Mouse (Mus musculus): ENCODE results near the gene Cpn1. TPM values are rescaled to one million over a fixed set of nuclear protein-coding genes. Genes with fewer than 3 reads are reported as not detected.

The Cpn1 gene
- polyA plus RNA-seq, 1 experiment from 2014 or later = not detected

DNA sequence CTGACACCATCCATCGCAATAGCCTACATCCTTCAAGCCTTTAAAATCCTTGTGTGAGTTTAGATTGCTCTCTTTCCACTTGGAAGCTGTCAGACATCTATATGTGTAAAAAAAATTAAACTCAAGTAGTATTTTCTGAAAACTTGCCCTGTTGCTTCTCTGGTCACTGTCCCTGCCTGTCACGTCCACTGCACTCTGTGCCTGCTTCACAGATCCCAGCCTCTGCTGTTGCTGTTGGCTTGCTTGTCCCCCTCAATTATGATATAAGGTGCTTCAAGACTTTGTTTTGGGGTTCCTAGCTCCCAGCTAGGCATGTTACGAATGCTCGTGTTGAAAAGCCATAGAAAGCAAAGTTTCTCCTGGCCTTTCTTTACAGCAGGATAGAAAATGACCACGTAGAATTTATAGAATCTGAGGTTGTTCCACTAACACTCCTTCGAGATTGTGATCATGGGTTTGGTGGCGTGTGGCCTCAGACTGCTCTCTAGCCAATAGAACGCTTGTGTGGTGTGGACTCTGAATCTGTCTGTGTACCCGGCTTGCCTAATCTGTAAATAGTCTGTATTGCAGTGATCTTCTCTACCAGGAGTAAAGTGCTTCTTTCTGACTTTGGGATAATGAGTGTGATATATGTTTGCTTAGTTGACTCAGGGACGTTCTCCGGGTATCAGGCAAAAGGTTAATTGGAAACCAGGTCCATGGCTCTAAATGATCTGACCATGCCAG is 12.6 kb upstream of the Cpn1 start:
- ATAC-seq (ENCODE audit: insufficient number of reproducible peaks, low FRiP score, low TSS enrichment, low read depth) = no peak

DNA sequence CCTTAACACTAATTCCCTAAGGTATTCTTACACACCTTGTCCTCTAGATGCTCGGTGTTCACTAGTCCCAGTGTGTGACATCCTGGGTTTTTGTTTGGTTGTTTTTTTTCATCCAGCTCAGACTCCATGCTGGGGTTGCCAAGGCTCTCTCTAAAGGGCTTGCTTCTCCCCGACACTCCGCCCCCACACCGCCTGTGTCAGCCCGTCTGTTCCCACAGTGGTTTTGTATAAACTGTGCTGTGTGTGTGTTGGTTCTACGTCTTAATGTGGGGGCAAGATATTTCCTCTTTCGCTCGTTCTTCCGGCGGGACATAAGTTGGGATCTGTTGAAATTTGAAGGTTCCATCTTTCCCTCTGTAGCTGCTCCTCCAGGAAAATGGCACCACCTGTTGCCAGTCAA is 11.7 kb upstream of the Cpn1 start:
- Histone ChIP-seq H3K9me3 (ENCODE audit: control insufficient read depth, low read length) (no peaks in the 10 kb centered on the region), H3K4me1 (ENCODE audit: control insufficient read depth, insufficient read depth, low read length) (no peaks in the 10 kb centered on the region), H3K4me3 (ENCODE audit: low read depth, low read length) (no peak overlapping the region), H3K27ac (replicated peaks; ENCODE audit: low read depth, low read length) (no peak overlapping the region), H3K27me3 (ENCODE audit: control insufficient read depth, insufficient read depth, low read length) (no peaks in the 10 kb centered on the region), H3K9ac (ENCODE audit: low read length) (no peak overlapping the region), H3K36me3 (ENCODE audit: control insufficient read depth, insufficient read depth, low read length) (no peaks in the 10 kb centered on the region), H3K4me2 (ENCODE audit: low read depth, severe bottlenecking) (no peak overlapping the region)
- no peak for DNase-seq (ENCODE audit: low spot score)
- no peak for ATAC-seq (ENCODE audit: insufficient number of reproducible peaks, low FRiP score, low TSS enrichment, low read depth)
- 87% methylated on average over 10 of the region's 10 CpGs for WGBS

More for the DNA sequence above, 12.6 kb upstream of the Cpn1 start:
- DNase-seq (ENCODE audit: low spot score) = no peak
- H3K4me3 ChIP-seq (ENCODE audit: low read depth, low read length) = no peak overlapping the region
- H3K9me3 ChIP-seq (ENCODE audit: control insufficient read depth, low read length) = no peaks in the 10 kb centered on the region
- H3K36me3 ChIP-seq (ENCODE audit: control insufficient read depth, insufficient read depth, low read length) = no peaks in the 10 kb centered on the region
- no peaks in the 10 kb centered on the region for H3K4me1 ChIP-seq (ENCODE audit: control insufficient read depth, insufficient read depth, low read length)
- no peaks in the 10 kb centered on the region for H3K27me3 ChIP-seq (ENCODE audit: control insufficient read depth, insufficient read depth, low read length)
- H3K27ac ChIP-seq (replicated peaks; ENCODE audit: low read depth, low read length) = no peak overlapping the region
- no peak overlapping the region for H3K4me2 ChIP-seq (ENCODE audit: low read depth, severe bottlenecking)
- no peak overlapping the region for H3K9ac ChIP-seq (ENCODE audit: low read length)
- 75% methylated on average over 11 of the region's 11 CpGs for WGBS

DNA sequence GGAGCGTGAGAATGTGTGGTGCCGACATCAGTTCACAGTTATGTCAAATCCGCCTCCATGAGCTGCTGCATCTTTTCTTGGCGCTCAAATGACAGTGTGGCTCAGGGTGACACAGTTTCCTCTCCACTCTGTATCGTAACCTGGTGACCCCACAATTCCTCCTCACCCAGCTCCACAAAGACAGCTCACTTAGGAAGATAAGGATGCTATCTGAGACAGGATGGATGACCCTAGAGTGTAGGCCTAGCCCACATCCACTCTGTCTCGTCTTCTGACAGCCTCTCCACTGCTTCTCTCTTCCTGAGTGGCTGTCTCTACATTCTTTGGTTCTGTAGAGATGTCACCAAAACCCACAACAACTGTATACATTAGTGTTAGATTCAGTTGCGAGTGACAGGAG is 9.1 kb upstream of the Cpn1 start:
- H3K27me3 ChIP-seq (ENCODE audit: control insufficient read depth, insufficient read depth, low read length) = no peaks in the 10 kb centered on the region
- 73% methylated on average over 7 of the region's 7 CpGs for WGBS
- no peak overlapping the region for H3K9ac ChIP-seq (ENCODE audit: low read length)
- no peak overlapping the region for H3K27ac ChIP-seq (replicated peaks; ENCODE audit: low read depth, low read length)
- H3K4me2 ChIP-seq (ENCODE audit: low read depth, severe bottlenecking) = no peak overlapping the region
- H3K9me3 ChIP-seq (ENCODE audit: control insufficient read depth, low read length) = no peaks in the 10 kb centered on the region
- H3K36me3 ChIP-seq (ENCODE audit: control insufficient read depth, insufficient read depth, low read length) = no peaks in the 10 kb centered on the region
- no peak for DNase-seq (ENCODE audit: low spot score)
- H3K4me3 ChIP-seq (ENCODE audit: low read depth, low read length) = no peak overlapping the region
- no peak for ATAC-seq (ENCODE audit: insufficient number of reproducible peaks, low FRiP score, low TSS enrichment, low read depth)
- no peaks in the 10 kb centered on the region for H3K4me1 ChIP-seq (ENCODE audit: control insufficient read depth, insufficient read depth, low read length)

DNA sequence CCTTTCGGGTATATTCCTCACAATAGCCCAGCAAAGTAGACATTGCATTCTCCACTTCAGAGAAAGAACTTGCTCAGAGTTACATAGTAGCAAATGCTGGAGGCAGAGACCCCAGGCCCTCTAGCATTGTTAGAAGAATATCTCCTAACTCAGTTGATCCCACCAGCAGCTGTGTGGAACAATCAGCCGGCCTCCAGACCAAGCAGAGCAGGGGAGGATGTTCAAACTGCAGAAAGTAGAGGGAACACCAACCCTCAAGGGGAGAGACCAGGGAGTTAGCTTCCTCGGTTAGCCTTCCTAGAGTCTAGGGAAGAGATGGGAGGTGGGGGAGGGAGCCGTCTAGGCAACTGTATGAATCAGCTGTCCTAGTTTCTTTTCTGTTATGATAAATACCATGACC is 6.1 kb upstream of the Cpn1 start:
- WGBS = 80% methylated on average over 4 of the region's 4 CpGs

DNA sequence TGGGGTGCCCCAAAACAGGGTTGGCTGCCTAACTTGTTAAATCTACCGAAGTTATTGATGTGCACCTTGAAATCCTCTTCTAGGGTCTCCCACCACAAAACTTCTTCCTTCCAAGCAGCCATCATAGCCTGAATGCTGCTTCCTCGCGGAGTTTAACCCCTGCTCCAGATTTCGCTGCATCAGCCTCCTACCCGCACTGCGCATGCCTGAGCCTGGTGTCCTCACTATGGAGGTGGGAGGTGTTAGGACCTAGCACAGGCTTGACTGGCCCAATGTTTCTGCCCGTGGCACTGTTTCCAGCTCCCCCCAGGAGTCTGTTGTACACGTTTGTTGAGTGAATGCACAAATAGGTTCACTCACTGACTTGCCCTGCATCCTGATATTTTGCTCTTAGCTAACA is 4.0 kb upstream of the Cpn1 start:
- Histone ChIP-seq H3K9ac (ENCODE audit: low read length) (no peak overlapping the region), H3K4me1 (ENCODE audit: control insufficient read depth, insufficient read depth, low read length) (no peaks in the 10 kb centered on the region), H3K4me3 (ENCODE audit: low read depth, low read length) (no peak overlapping the region), H3K27me3 (ENCODE audit: control insufficient read depth, insufficient read depth, low read length) (no peaks in the 10 kb centered on the region), H3K9me3 (ENCODE audit: control insufficient read depth, low read length) (no peaks in the 10 kb centered on the region), H3K36me3 (ENCODE audit: control insufficient read depth, insufficient read depth, low read length) (no peaks in the 10 kb centered on the region), H3K27ac (replicated peaks; ENCODE audit: low read depth, low read length) (no peak overlapping the region), H3K4me2 (ENCODE audit: low read depth, severe bottlenecking) (no peak overlapping the region)
- no peak for DNase-seq (ENCODE audit: low spot score)
- WGBS = 83% methylated on average over 8 of the region's 8 CpGs
- no peak for ATAC-seq (ENCODE audit: insufficient number of reproducible peaks, low FRiP score, low TSS enrichment, low read depth)

More for the DNA sequence above, 6.1 kb upstream of the Cpn1 start:
- H3K4me2 ChIP-seq (ENCODE audit: low read depth, severe bottlenecking) = no peak overlapping the region
- H3K27me3 ChIP-seq (ENCODE audit: control insufficient read depth, insufficient read depth, low read length) = no peaks in the 10 kb centered on the region
- DNase-seq (ENCODE audit: low spot score) = no peak
- H3K27ac ChIP-seq (replicated peaks; ENCODE audit: low read depth, low read length) = no peak overlapping the region
- H3K4me1 ChIP-seq (ENCODE audit: control insufficient read depth, insufficient read depth, low read length) = no peaks in the 10 kb centered on the region
- no peak overlapping the region for H3K9ac ChIP-seq (ENCODE audit: low read length)
- no peaks in the 10 kb centered on the region for H3K36me3 ChIP-seq (ENCODE audit: control insufficient read depth, insufficient read depth, low read length)
- ATAC-seq (ENCODE audit: insufficient number of reproducible peaks, low FRiP score, low TSS enrichment, low read depth) = no peak
- H3K4me3 ChIP-seq (ENCODE audit: low read depth, low read length) = no peak overlapping the region
- no peaks in the 10 kb centered on the region for H3K9me3 ChIP-seq (ENCODE audit: control insufficient read depth, low read length)

DNA sequence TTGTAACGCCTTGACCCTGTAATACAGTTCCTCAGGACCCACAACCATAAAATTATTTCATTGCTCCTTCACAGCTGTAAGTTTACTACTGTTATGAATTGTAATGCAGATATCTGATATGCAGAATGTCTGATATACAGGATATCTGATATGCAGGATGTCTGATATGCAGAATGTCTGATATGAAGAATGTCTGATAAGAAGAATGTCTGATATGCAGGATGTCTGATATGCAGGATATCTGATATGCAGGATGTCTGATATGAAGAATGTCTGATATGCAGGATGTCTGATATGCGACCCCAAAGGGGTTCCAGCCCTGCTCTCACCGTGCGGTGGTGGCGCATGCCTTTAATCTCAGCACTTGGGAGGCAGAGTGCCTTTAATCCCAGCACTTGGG is 4.4 kb downstream of the Cpn1 start:
- no peaks in the 10 kb centered on the region for H3K36me3 ChIP-seq (ENCODE audit: control insufficient read depth, insufficient read depth, low read length)
- no peaks in the 10 kb centered on the region for H3K27me3 ChIP-seq (ENCODE audit: control insufficient read depth, insufficient read depth, low read length)
- 91% methylated on average over 5 of the region's 5 CpGs for WGBS
- no peak overlapping the region for H3K27ac ChIP-seq (replicated peaks; ENCODE audit: low read depth, low read length)
- no peak for DNase-seq (ENCODE audit: low spot score)
- no peak overlapping the region for H3K4me2 ChIP-seq (ENCODE audit: low read depth, severe bottlenecking)
- H3K9me3 ChIP-seq (ENCODE audit: control insufficient read depth, low read length) = no peaks in the 10 kb centered on the region
- H3K9ac ChIP-seq (ENCODE audit: low read length) = no peak overlapping the region
- no peak overlapping the region for H3K4me3 ChIP-seq (ENCODE audit: low read depth, low read length)
- ATAC-seq (ENCODE audit: insufficient number of reproducible peaks, low FRiP score, low TSS enrichment, low read depth) = no peak
- no peaks in the 10 kb centered on the region for H3K4me1 ChIP-seq (ENCODE audit: control insufficient read depth, insufficient read depth, low read length)

DNA sequence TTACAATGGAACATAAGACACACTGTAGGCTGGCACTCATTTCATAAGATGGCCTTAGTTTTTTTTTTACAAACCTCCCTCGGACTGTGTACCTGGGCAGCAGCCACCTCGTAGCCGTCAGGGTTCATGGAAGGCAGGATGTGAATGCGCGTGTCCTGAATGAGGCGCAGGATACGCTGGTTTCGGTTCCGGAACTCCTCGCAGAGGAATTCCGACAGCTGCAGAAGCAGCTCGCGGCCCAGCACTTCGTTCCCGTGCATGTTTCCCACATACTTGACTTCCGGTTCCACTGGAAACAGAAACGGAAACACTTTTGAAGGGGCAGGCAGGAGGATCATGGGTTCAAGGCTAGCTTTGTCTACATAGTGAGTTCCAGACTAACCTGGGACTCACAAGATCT is 5.6 kb downstream of the Cpn1 start:
- H3K27ac ChIP-seq (replicated peaks; ENCODE audit: low read depth, low read length) = no peak overlapping the region
- no peak overlapping the region for H3K4me2 ChIP-seq (ENCODE audit: low read depth, severe bottlenecking)
- ATAC-seq (ENCODE audit: insufficient number of reproducible peaks, low FRiP score, low TSS enrichment, low read depth) (no peak), DNase-seq (ENCODE audit: low spot score) (no peak)
- no peak overlapping the region for H3K9ac ChIP-seq (ENCODE audit: low read length)
- no peaks in the 10 kb centered on the region for H3K27me3 ChIP-seq (ENCODE audit: control insufficient read depth, insufficient read depth, low read length)
- no peaks in the 10 kb centered on the region for H3K4me1 ChIP-seq (ENCODE audit: control insufficient read depth, insufficient read depth, low read length)
- H3K4me3 ChIP-seq (ENCODE audit: low read depth, low read length) = no peak overlapping the region
- WGBS = 93% methylated on average over 17 of the region's 17 CpGs
- H3K36me3 ChIP-seq (ENCODE audit: control insufficient read depth, insufficient read depth, low read length) = no peaks in the 10 kb centered on the region
- H3K9me3 ChIP-seq (ENCODE audit: control insufficient read depth, low read length) = no peaks in the 10 kb centered on the region

DNA sequence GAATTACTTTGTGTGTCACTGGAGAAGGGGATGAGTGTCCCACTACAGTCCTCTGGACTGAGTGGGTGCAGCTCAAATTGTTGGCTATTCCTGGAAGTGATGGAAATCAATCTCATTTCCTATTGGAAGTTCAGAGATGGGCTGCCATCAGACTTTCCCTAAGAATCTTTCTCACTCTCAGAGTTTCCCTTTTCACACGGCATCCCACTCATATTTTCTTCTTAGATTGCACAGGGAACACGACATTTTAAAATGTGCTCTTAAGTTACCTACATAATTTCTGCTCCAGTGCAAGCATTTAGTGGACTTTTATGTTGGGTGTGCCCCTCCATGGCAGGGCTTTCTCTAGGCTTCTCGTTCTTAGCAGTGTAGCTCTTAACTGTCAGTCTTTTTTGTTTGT is 8.6 kb downstream of the Cpn1 start:
- Histone ChIP-seq H3K27ac (replicated peaks; ENCODE audit: low read depth, low read length) (no peak overlapping the region), H3K4me2 (ENCODE audit: low read depth, severe bottlenecking) (no peak overlapping the region), H3K27me3 (ENCODE audit: control insufficient read depth, insufficient read depth, low read length) (no peaks in the 10 kb centered on the region), H3K36me3 (ENCODE audit: control insufficient read depth, insufficient read depth, low read length) (no peaks in the 10 kb centered on the region), H3K4me3 (ENCODE audit: low read depth, low read length) (no peak overlapping the region), H3K9ac (ENCODE audit: low read length) (no peak overlapping the region), H3K9me3 (ENCODE audit: control insufficient read depth, low read length) (no peaks in the 10 kb centered on the region), H3K4me1 (ENCODE audit: control insufficient read depth, insufficient read depth, low read length) (no peaks in the 10 kb centered on the region)
- DNase-seq (ENCODE audit: low spot score) (no peak), ATAC-seq (ENCODE audit: insufficient number of reproducible peaks, low FRiP score, low TSS enrichment, low read depth) (no peak)
- WGBS = 83% methylated on average over 3 of the region's 3 CpGs

DNA sequence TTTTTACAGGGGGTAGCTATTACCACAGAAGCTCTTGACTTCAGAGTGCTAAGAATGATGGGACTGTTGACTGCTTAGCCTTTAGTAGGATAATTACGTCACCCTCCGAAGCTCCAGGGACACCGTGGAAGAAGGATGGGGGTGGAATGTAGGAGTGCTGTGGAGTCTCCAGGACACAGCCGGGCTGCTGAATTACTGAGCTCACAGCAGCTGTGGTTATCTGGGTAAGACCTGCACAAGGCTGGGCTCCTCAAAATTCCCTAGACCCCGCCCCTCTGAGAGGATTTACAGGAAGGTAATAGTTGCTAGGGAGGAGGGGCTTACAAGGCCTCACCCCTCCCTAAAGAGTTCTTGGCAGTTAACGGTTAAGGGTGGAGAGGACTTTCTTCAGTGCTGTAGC is 9.7 kb downstream of the Cpn1 start:
- no peak overlapping the region for H3K27ac ChIP-seq (replicated peaks; ENCODE audit: low read depth, low read length)
- H3K36me3 ChIP-seq (ENCODE audit: control insufficient read depth, insufficient read depth, low read length) = no peaks in the 10 kb centered on the region
- no peak for ATAC-seq (ENCODE audit: insufficient number of reproducible peaks, low FRiP score, low TSS enrichment, low read depth)
- no peaks in the 10 kb centered on the region for H3K27me3 ChIP-seq (ENCODE audit: control insufficient read depth, insufficient read depth, low read length)
- H3K4me1 ChIP-seq (ENCODE audit: control insufficient read depth, insufficient read depth, low read length) = no peaks in the 10 kb centered on the region
- H3K4me2 ChIP-seq (ENCODE audit: low read depth, severe bottlenecking) = no peak overlapping the region
- no peaks in the 10 kb centered on the region for H3K9me3 ChIP-seq (ENCODE audit: control insufficient read depth, low read length)
- 60% methylated on average over 6 of the region's 6 CpGs for WGBS
- no peak overlapping the region for H3K9ac ChIP-seq (ENCODE audit: low read length)
- no peak overlapping the region for H3K4me3 ChIP-seq (ENCODE audit: low read depth, low read length)
- no peak for DNase-seq (ENCODE audit: low spot score)
